Mouse (Mus musculus) heart, postnatal 0 days (tissue): ENCODE data around the gene Grm4.

Experiments used
- CTCF ChIP-seq: IDR thresholded peaks from 2 replicates; pipeline ENCODE4 v1.5.1; 2016; ENCODE audit warnings: antibody characterized with exemption, control low read depth, low read depth
- EP300 ChIP-seq: IDR thresholded peaks from 2 replicates; pipeline ENCODE4 v1.6.1; 2016; ENCODE audit warnings: antibody characterized with exemption, low read depth

DNA sequence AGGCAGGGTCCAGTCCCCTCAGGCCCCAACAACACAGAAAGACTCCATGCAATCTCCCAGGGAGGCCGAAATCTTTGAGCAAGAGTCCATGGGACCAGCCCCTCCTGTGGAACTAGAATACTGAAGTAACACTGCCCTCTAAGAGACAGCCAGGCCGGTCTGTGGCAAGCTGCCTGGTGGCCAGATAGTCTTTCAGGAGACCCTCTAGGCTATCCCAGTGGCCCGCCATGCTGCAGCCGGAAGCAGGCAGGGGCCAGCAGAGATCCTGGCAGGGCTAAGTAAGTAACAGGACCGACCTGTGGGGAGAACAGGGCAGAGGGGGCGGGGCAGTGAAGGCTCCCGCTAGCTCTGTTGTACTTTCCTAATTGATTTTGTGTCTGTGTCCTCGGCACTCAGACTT is 27.2 kb downstream of the Grm4 start:
- TF ChIP-seq CTCF (no peak), EP300 (no peak)
